Mouse (Mus musculus) kidney, postnatal 25 days (tissue): ENCODE measurements around the gene Dcun1d2.
"Not testable (repeated sequence)": the region's sequence is repeated elsewhere in the genome, so short reads cannot be mapped to it uniquely, and the experiment has no call there.

Experiments
- DNase-seq, 2 experiments: peaks; one replicate each; pipeline ENCODE4 v3.0.0; 2021; ENCODE audit warnings: mixed read lengths in 2 of 2

The Dcun1d2 gene

DNA sequence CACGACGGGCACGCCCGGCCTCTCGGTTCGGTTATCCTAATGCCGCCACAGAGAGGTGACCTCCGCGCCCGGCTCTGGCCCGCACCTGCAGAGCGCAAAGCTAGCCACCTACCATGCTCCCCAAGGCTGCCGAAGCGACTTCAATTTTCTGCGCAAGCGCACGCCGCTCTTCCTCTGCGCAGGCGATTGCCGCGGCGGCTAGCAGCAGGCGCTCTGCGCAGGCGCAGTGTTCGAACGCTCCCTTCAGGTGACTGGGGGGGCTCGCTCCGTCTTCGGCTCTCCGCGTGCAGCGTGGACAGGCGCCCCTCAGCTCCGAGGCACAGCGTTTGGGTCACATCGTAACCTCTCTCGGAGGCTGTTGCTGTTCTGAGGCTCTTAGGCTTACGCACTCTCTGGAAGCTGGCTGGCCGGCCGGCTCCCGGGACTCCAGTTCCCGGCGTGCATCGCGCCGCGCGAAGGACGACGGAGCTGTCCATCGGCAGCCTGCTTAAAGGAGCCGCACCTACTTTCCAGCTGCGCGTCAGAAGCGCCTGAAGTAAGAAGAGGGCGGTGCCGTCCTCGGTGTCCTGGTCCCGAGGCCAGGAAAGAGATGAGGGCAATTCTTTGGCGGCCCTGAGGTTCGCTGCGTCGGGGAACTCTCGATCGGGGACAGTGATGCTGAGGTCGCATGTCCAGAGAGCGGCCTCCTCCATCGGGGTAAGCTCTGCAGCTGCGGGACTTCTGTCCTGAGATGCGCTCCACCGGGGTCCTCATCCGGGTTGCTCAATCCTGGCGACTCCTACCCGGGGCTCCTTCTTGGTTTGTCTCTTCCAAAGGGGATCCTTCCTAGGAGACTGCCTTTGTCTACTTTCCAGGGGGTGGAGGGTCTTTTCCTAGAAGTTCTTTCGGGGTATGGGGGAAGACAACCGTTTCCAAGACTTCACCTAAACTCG lies at the start of gene Dcun1d2, which contains the start of gene Tmco3:
TSS of gene Dcun1d2 (minus strand) at position 440 of the 932 bp plus-strand sequence.
TSS of gene Tmco3 (plus strand) at position 499 of the 932 bp plus-strand sequence.
- peak; percentile 97 for DNase-seq

DNA sequence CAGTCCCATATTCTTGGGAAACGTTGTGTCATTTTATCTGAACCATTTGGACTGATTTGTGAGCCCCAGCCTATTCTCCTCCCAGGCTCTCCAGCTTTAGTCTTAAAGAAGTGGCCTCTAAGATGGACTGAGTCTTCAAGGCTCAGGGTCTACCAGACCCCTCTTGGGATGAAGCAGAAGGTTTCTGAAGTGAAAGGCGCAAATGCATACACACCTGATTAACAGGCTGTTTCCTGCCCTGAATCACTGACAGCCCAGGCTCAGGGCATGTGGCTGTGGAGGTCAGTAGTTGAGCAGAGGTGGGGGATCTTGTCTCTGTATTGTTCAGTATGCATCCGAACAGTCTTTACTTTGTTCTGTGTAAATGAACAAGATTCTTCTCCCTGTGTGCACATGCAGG lies 49.7 kb upstream of the Dcun1d2 start:
- no peak for DNase-seq

DNA sequence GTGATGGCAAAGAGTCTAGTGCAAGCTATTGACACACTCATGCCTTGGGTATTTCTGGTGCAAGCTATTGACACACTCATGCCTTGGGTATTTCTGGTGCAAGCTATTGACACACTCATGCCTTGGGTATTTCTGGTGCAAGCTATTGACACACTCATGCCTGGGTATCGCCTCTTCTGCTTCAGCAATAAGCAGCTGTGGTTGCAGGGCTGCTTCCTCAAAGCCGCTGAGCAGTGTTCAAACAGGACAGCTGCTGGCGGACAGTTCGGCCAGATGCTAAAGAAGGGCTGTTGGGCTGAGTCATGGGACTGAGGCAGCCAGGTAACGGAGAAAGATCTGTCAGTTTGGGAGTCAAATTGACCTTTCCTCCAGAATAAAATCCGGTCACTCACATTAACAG lies 49.3 kb upstream of the Dcun1d2 start:
- not testable (repeated sequence) for DNase-seq

DNA sequence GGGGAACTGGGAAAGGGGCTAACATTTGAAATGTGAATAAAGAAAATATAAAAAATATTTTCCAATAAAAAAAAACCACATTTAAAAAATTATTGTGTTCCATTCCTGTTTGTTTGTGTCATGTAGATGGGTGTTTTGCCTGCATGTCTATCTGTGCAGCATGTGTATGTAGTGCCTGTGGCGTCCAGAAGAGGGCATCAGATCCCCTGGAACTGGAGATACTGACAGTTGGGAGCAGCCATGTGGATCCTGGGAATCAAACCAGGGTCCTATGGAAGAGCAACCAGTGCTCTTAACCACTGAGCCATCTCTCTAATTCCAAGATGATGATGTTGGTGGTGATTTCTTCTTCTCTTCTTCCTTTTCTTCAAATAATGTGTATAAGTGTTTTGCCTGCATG lies 46.7 kb upstream of the Dcun1d2 start:
- no peak for DNase-seq

DNA sequence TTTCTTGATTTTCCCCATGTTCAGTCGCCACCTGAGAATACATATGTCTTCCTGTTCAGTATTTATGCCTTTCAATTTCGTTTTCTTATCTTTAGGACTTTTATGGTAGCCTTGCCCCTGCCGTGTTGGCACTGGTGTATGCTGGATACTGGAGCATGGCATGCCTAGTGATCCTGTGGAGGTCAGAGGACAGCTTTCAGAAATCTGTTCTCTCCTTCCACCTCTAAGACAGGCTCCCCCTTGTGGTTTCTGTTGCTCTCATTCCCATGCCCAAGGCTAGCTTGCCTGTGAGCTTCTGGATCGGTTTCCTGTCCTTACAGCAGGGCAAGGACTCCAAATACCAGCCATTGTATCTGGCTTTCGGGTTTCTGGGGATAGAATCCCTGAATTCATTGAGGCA lies 38.7 kb upstream of the Dcun1d2 start:
- DNase-seq, result peak; percentile 67 to 75

DNA sequence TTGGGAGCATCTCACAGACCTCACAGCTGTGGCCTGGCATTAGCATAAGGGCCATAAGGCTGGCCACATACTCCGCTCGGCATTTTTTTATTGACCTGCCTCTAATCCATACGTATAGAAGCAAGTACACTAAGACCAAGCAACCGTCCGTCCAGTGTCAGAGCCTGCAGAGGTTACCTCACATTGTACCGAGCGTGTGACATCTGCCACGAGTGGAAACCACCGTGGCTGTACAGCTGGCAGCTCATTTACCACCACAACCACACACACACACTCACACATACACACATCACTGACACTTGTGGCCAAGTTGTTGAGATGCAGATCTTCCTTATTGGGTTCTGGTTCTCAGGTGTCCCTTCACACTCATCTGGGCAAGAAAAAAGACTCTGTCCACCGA lies 28.7 kb upstream of the Dcun1d2 start:
- DNase-seq, result no peak

DNA sequence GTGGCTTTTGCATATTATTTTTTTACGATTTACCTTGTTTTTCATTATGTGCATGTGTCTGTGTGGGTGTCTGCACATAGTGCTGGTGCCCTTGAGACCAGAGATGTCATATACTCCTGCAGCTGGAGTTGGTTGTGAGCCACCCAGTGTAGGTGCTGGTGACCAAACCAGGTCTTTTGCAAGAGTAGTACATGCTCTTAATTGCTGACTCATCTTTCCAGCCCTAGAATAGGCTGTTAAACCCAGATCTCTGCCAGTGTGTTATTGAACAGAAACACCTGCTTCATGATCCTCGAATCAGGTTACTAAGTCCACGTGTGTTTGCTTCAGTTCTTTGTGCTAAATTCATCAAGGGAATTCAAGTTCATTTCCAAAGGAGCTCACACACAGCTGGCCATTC lies 27.0 kb upstream of the Dcun1d2 start:
- peak in 1 of 2 experiments; percentile 2 for DNase-seq

DNA sequence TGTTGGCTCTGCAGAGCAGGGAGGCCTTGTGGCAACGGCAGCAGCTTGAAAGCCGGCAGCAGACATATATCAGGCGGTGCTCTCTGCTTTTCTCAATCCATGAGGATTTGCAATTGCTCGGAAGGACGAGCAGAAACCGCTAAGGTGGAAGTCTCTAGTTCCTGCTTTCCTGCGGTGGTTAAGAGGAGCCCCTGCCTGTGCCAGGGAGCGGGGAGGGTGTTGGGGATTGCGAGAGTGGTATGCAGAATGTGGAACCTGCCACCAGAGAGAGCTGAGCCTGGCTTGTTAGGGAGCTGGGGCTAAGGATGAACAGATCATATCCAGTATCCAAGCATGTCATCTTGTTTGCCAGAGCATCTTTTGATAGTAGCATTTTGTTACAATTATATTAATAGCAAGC lies 19.0 kb upstream of the Dcun1d2 start:
- no peak for DNase-seq

DNA sequence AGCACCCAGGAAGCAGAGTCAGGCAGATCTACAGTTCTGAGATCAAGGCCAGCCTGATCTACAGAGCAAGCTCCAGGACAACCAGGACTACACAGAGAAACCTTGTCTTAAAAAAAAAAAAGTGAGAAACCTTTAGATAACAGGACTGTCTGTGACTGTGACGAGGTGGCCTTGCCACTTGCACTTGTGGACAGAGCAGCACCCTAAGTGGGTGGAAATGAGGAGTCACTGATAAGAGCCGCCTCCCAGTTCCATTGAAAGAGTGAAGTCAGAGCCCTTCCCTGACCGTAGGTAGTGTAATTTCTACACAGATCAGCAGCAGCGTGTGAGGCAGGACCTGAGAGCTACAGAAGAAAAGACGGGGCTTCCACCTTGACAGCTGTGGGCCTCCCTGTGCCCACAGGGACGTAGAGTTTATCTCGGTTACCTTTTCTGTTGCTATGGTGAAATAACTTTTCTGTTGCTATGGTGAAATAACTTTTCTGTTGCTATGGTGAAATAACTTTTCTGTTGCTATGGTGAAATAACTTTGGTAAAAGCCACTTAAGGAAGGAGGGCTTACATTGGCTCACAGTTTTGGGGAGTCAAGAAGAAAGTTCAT lies 18.5 kb upstream of the Dcun1d2 start:
- DNase-seq, result no peak

DNA sequence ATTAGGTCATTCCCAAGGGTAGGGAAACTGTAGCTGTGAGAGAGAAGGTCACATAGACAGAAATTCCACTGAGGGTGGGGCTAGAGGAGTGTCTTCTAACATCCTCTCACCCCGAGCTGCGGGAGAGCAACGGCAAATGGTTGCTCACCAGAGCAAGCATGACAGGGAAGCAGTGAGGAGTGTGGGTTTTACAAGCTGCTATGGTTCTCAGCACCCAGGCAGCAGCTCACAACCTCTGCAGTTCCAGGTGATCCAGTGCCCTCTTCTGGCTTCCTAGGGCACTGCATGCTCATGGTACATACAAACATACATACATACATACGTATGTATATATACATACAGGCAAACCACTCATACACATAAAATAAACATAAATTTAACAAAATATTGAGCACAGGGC lies 18.0 kb upstream of the Dcun1d2 start:
- no peak for DNase-seq

DNA sequence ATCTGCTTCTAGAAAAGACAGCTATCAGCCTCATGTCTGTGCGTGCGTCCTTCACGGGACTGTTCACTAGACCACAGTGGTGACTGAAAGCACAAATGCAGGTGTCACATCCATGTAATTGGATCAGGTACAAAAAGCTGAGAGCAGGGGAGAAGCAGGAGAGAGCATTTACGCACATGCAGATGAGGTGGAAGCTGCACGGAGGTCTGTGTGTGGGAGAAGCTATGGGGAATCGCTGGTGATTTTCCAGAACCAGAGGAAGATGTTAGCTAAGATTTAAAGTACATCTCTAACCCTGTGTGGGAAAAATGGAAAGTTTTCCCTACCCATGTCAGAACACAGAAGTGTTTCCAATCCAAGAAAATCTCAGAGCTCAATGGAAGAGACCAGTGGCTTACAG lies 17.5 kb upstream of the Dcun1d2 start:
- DNase-seq, result no peak

DNA sequence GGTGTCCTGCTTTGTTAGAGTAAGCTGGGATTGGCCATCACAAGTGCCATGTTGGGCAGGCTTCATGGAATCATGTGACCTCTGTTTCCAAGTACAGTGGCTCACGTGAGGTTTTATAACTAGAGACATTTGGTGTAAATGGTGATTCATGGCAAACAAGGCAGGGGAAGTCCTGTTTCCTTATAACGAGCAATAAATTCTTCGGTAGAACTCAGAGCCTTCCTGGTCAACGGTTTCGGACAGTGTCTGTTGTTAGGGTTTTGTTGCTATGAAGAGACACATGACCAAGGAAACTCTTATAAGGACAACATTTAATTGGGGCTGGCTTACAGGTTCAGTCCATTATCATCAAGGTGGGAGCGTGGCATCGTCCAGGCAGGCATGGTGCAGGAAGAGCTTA lies 13.1 kb upstream of the Dcun1d2 start:
- no peak for DNase-seq

DNA sequence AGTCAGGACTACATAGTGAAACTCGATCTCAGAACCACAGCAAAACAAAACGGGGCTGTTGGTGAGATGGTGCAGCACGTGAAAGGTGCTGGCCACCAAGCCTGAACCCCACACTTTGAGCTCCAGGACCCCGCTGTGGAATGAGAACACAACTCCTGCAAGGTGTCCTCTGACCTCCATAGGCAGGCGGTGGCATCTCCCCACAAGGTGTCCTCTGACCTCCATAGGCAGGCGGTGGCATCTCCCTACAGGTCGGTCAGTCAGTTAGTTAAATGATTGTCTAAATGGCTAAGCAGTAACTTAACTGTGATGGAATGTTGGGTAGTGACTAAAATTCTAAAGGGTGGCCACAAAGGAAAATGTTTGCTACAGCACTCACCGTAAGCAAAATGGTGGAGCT lies 11.6 kb upstream of the Dcun1d2 start:
- DNase-seq, result peak in 1 of 2 experiments; percentile 55

DNA sequence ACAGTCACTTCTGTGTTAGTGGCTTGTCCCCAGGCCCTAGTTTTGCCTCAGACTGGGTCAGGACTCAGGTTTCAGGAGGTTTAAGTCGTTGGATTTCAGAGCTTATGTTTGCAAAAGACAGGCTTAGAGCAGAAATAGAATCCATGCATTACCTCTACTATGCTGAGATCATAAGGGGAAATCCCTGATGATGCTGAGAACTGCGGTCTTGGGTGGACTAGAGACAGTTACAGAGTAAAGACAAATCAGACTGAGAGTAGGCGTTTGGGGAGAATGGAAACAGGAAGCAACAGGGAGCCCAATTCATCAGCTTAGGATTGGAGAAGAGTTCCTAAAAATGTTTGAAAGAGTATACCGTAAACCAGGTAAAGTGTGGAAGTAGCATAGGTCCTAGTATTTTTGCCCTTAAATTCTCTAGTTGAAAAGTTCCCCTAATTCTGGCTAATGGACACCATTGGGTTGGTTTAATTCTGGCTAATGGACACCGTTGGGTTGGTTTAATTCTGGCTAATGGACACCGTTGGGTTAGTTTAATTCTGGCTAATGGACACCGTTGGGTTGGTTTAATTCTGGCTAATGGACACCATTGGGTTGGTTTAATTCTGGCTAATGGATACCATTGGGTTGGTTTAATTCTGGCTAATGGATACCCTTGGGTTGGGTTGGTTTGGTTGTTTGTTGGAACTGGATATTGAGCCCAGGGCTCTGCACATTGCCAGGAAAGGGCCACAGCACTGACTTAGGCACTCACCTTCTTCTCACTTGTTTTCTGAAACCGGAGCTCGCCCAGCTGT lies 5.9 kb upstream of the Dcun1d2 start:
- no peak for DNase-seq

DNA sequence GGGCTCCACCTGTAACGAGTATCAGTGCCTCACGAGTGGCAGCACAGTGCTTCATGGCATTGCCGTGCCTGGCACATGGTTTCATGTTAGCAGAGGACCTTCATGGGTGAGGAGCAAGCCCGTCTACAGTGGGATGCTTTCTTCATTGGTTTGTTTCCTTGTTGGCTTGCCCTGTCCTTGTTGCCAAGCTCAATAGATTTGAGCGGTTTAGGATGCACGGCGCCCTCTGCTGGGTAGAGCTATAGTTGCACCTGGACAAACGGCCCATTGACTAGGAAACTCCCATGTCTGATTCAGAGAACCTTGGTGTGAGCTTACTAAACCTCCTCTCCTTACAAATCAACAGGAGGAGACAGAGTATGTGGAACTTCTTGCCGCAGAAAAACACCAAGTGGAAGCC lies 4.4 kb upstream of the Dcun1d2 start:
- peak; percentile 77 to 80 for DNase-seq

DNA sequence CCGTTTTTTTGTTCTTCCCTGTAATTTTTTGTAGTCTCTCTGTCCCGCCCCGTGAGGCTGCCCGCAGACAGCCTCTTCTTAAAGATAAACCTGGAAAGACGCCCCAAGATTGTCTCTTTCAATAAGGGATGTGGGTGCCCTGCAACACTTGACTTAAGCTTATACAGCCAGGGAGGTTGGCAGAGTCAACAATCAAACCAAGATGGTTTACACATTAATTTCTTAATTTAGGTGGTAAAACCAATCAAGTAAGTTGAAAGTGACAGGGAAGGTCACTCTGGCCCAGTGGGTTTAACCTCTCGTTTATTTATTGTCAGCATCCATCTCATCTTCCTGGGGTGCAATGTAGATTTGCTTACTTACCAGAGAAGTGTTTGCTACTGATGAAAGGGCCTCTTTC lies 715 bp upstream of the Dcun1d2 start:
- no peak for DNase-seq

DNA sequence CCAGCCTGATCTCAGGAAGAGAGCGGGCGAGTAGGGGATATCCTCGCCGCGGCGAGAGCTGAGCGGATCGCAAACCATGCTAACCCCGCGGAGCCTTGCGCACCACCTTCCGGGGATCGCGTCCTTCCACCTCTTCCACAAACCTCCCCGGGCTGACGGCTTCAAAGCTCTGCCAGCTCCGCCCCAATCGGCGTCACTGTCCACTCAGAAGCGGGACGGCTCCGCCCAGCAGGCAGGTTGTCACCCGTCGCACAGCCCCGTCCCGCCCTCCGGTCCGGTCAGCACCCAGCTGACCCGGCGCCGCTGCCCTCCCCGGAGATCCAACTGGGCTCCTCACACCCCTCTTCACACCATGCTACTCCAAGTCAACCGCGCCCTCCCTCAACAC lies 633 bp downstream of the Dcun1d2 start:
- DNase-seq, result peak; percentile 94 to 98

DNA sequence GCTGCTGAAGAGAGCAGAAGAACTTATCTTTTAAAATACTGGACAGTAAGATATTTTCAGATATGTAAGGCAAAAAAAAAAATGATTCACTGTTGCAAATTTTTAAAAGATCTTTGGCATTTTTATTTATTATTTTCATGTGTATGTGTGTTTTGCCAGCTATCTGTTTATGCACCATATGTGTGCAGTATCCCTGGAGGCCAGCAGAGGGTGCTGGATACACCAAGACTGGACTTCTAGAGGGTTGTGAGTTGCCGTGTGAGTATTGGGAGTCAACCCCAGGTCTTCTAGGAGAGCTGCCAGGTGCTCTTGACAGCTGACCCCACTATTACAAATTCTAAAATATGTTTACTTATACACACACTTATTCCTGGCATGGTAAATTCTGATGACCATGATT lies 4.7 kb downstream of the Dcun1d2 start:
- DNase-seq, result no peak

DNA sequence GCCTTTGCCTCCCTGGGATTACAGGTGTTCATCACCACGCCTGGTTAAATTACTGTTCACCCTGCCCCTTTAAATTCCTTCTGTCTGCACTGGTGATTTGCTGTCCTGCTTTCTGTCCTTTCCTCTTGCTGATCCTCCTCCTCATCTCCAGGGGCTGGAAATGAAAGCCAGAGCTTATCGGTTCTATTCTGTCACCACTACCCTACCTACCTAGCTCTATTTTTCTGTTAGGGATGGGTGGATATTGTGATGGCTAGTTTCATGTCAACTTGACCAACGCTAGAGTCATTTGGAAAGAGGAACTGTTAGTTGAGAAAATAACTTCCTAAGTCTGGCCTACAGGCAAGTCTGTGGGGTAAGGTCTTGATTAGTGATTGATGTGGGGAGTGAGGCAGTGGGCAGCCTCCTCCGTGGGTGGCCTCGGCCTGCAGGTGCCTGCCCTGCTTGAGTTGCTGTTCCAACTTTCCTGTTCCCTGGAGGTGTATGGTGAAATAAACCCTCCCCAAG lies 10.9 kb downstream of the Dcun1d2 start:
- DNase-seq, result no peak

DNA sequence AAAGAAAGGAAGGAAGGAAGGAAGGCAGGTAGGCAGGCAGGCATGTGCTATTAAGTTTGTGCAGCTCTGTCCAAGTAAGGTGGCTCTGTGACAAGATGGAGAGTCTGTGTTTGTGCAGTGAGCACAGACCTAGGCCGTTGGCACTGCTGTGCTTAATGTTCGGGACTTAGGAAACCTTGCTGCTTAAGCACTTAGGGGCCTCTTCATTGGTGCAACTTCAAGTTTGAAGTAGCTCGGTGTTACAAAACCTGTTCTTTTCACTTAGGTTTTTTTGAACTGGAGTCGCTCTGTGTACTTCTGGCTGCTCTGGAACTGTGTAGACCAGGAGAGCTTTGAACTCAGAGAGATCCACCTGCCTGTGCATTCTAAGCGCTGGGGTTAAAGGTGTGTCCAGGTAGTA lies 15.1 kb downstream of the Dcun1d2 start:
- DNase-seq, result no peak

DNA sequence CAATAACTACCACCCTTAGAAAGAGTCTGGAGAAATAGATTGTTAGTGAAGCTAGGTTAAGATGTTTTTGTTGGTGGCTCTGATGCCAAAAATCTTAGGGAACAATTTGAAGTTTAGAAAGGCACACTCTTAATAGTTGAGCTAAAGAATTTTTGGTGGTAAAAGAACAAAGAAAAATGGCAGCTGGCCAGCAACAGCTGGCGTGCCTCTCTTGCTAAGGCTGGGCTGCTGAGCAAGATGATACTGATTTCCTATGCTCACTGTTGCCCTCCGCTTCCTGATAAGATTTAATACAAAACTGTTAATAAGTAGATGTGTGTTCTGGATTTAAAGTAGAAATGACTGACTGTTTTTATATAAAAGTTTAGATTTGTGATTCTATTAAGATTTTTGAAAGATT lies 20.4 kb downstream of the Dcun1d2 start:
- DNase-seq, result peak in 1 of 2 experiments; percentile 6

DNA sequence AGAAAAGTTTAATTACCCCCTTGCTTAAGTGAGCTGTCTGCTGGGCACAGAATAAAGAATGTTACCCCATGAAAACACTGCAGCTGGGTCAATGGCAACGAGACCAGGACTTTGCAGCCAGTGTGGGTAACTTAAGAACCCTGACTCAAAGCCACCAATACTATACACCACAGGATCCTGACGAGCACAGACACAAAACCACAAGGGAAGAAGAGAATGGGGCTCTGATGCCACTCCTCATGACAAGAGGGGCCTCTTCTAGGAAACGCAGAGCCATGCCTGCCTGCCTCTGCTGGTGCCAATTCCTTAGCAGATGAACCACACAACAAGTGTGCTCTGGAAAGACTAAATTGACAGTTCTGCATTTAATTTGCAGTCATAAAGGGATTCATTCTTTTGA lies 24.6 kb downstream of the Dcun1d2 start:
- no peak for DNase-seq

DNA sequence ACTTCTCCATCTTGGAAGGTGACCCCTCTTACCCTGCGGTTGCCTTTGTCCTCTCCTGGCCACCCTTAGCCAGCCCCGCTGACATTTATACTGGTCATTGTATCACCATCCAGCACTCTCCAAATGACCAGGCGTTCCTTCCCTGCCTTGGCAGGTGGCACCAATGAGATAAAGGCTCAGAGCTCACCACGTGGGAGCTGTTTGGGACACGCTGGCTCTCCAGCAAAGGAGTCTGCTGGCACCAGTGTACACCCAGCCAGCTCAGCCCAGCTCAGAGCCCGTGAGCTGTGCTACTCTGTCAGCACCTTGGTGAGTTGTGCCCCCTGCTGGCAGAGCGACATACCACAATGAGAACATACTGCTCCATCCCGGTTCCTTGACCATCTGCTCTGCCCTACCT lies 33.9 kb downstream of the Dcun1d2 start, which contains the start of gene Adprhl1:
TSS of gene Adprhl1 (minus strand) at position 144 of the 400 bp plus-strand sequence.
- DNase-seq, result peak; percentile 76 to 80
